Mouse (Mus musculus) lung, postnatal 0 days (tissue): ENCODE results near the gene Nsf. TPM values are rescaled to one million over a fixed set of nuclear protein-coding genes. Genes with fewer than 3 reads are reported as not detected.

Experiments used
- ATAC-seq: fragments of 200-750 bp; cut with Nextera tagmentation; 2 replicates; pipeline ENCODE4 v1.8.0; 2017; ENCODE audit warnings: moderate library complexity
- DNase-seq: peaks from one replicate; pipeline ENCODE4 v3.0.0-alpha.2; 2016; ENCODE audit warnings: low spot score
- H3K27ac ChIP-seq: fragments of 300-500 bp; sonication (generic); 2 replicates; pipeline ENCODE4 v1.5.1; 2014; ENCODE audit warnings: antibody characterized with exemption, mild to moderate bottlenecking, low read length, mixed read lengths
- H3K27me3 ChIP-seq: fragments of 300-500 bp; sonication (generic); replicated peaks from 2 replicates; pipeline ENCODE4 v1.6.1; 2014; ENCODE audit warnings: low read length, mixed read lengths; ENCODE audit not compliant: insufficient read depth
- H3K36me3 ChIP-seq: fragments of 300-500 bp; sonication (generic); 2 replicates; pipeline ENCODE4 v1.6.1; 2014; ENCODE audit warnings: low read length, mixed read lengths; ENCODE audit not compliant: insufficient read depth
- H3K4me1 ChIP-seq: fragments of 300-500 bp; sonication (generic); 2 replicates; pipeline ENCODE4 v1.6.1; 2014; ENCODE audit warnings: antibody characterized with exemption, low read depth, low read length, mixed read lengths; ENCODE audit not compliant: insufficient read depth
- H3K4me2 ChIP-seq: fragments of 300-500 bp; sonication (generic); replicated peaks from 2 replicates; pipeline ENCODE4 v1.6.1; 2014; ENCODE audit warnings: low read depth, mild to moderate bottlenecking, low read length, moderate library complexity, mixed read lengths
- H3K4me3 ChIP-seq: fragments of 300-500 bp; sonication (generic); 2 replicates; pipeline ENCODE4 v1.5.1; 2014; ENCODE audit warnings: low read depth, low read length
- H3K9ac ChIP-seq: fragments of 300-500 bp; sonication (generic); replicated peaks from 2 replicates; pipeline ENCODE4 v1.6.1; 2014; ENCODE audit warnings: low read depth, mild to moderate bottlenecking
- H3K9me3 ChIP-seq: fragments of 300-500 bp; sonication (generic); 2 replicates; pipeline ENCODE4 v1.6.1; 2016; ENCODE audit warnings: low read length, mixed read lengths
- CTCF ChIP-seq: IDR thresholded peaks from 2 replicates; pipeline ENCODE4 v1.5.1; 2016; ENCODE audit warnings: antibody characterized with exemption, mild to moderate bottlenecking
- EP300 ChIP-seq: IDR thresholded peaks from 2 replicates; pipeline ENCODE4 v1.6.1; 2016; ENCODE audit warnings: antibody characterized with exemption, mild to moderate bottlenecking, control low read depth
- WGBS: fragments of 180-500 bp; shearing (Covaris S2); extraction: QIAGEN DNeasy Blood & Tissue Kit; methylation state at CpG from one replicate; pipeline ENCODE4 v1.1.7; 2014; 5-methylcytosine and 5-hydroxymethylcytosine counted together
- polyA plus RNA-seq: library from polyadenylated mRNA; unstranded; fragments of >200 nt; fragmentation: Nextera tagmentation; extraction: Ambion mirVana; gene quantifications from 2 replicates; pipeline ENCODE4 v1.2.1, GENCODE M21; 2015

The Nsf gene
- polyA plus RNA-seq, 1 experiment from 2014 or later: 47.3 TPM

GRCm38 (mm10) chr11:103858760-103859159 lies 95.1 kb downstream of the Nsf start:
- H3K9me3 ChIP-seq: no peaks in the 10 kb centered on the region
- H3K4me1 ChIP-seq: no peaks in the 10 kb centered on the region
- H3K27ac ChIP-seq: no peak overlapping the region
- 52% methylated on average over 5 of the region's 5 CpGs for WGBS
- H3K4me2 ChIP-seq: no peak overlapping the region
- no peak overlapping the region for H3K9ac ChIP-seq
- H3K4me3 ChIP-seq: no peak overlapping the region
- peaks cover 13% of the 10 kb centered on the region for H3K36me3 ChIP-seq
- no peak for DNase-seq
- no peak for ATAC-seq
- TF ChIP-seq EP300 (no peak), CTCF (no peak)
- H3K27me3 ChIP-seq: no peaks in the 10 kb centered on the region

- Histone ChIP-seq H3K9ac (no peak overlapping the region), H3K4me1 (no peaks in the 10 kb centered on the region), H3K36me3 (peaks cover 3% of the 10 kb centered on the region; the same call in 1 of the 2 replicates), H3K4me3 (no peak overlapping the region), H3K9me3 (no peaks in the 10 kb centered on the region), H3K27ac (no peak overlapping the region), H3K27me3 (no peaks in the 10 kb centered on the region), H3K4me2 (no peak overlapping the region)
- WGBS: 90% methylated on average over 7 of the region's 7 CpGs
- no peak for TF ChIP-seq CTCF
- DNase-seq: no peak
- ATAC-seq: no peak
These were observed 97.2 kb downstream of the Nsf start for GRCm38 (mm10) chr11:103856641-103857040.

- no peak overlapping the region for H3K9ac ChIP-seq
- no peak for DNase-seq
- WGBS: 71% methylated on average over 9 of the region's 9 CpGs
- H3K27me3 ChIP-seq: no peaks in the 10 kb centered on the region
- TF ChIP-seq CTCF: no peak
- TF ChIP-seq EP300: no peak
- H3K4me3 ChIP-seq: no peak overlapping the region
- no peak overlapping the region for H3K27ac ChIP-seq
- H3K36me3 ChIP-seq: no peaks in the 10 kb centered on the region
- H3K9me3 ChIP-seq: no peaks in the 10 kb centered on the region
- no peaks in the 10 kb centered on the region for H3K4me1 ChIP-seq
- H3K4me2 ChIP-seq: no peak overlapping the region
- ATAC-seq: no peak
These were observed 99.6 kb downstream of the Nsf start for GRCm38 (mm10) chr11:103854294-103854693.

GRCm38 (mm10) chr11:103853284-103853920 lies 100.5 kb downstream of the Nsf start:
- TF ChIP-seq EP300 (no peak), CTCF (no peak)
- no peak overlapping the region for H3K27ac ChIP-seq
- no peaks in the 10 kb centered on the region; the same call in 1 of the 2 replicates for H3K36me3 ChIP-seq
- DNase-seq (no peak), ATAC-seq (no peak)
- no peaks in the 10 kb centered on the region for H3K27me3 ChIP-seq
- no peaks in the 10 kb centered on the region for H3K9me3 ChIP-seq
- H3K4me2 ChIP-seq: no peak overlapping the region
- no peaks in the 10 kb centered on the region for H3K4me1 ChIP-seq
- 53% methylated on average over 10 of the region's 10 CpGs for whole genome bisulfite sequencing
- no peak overlapping the region for H3K4me3 ChIP-seq
- H3K9ac ChIP-seq: no peak overlapping the region

GRCm38 (mm10) chr11:103852590-103853283 lies 101.1 kb downstream of the Nsf start:
- 59% methylated on average over 16 of the region's 16 CpGs for WGBS
- H3K4me3 ChIP-seq: no peak overlapping the region
- TF ChIP-seq CTCF: no peak
- no peak for TF ChIP-seq EP300
- DNase-seq (no peak), ATAC-seq (no peak)
- H3K9me3 ChIP-seq: no peaks in the 10 kb centered on the region
- no peaks in the 10 kb centered on the region for H3K27me3 ChIP-seq
- H3K9ac ChIP-seq: no peak overlapping the region
- H3K27ac ChIP-seq: no peak overlapping the region
- no peaks in the 10 kb centered on the region; the same call in 1 of the 2 replicates for H3K36me3 ChIP-seq
- H3K4me2 ChIP-seq: no peak overlapping the region
- H3K4me1 ChIP-seq: no peaks in the 10 kb centered on the region

- DNase-seq (no peak), ATAC-seq (no peak)
- Histone ChIP-seq H3K9me3 (no peaks in the 10 kb centered on the region), H3K27me3 (no peaks in the 10 kb centered on the region), H3K4me3 (no peak overlapping the region), H3K36me3 (no peaks in the 10 kb centered on the region; the same call in 1 of the 2 replicates), H3K9ac (no peak overlapping the region), H3K27ac (no peak overlapping the region), H3K4me2 (no peak overlapping the region), H3K4me1 (no peaks in the 10 kb centered on the region)
- no peak for TF ChIP-seq EP300
- TF ChIP-seq CTCF: no peak
- WGBS: 89% methylated on average over 11 of the region's 11 CpGs
These were observed 105.6 kb downstream of the Nsf start for GRCm38 (mm10) chr11:103848287-103848686.
